Mouse (Mus musculus) CH12.LX (cell line): ENCODE data around the gene Poc1b. TPM values are rescaled to one million over a fixed set of nuclear protein-coding genes. Genes with fewer than 3 reads are reported as not detected.

ENCODE experiments used
- DNase-seq: peaks from one replicate; pipeline ENCODE4 v3.0.0-alpha.2; 2013; ENCODE audit errors: extremely low read depth
- H3K27ac ChIP-seq: 2 replicates; pipeline ENCODE4 v1.5.1; 2012; ENCODE audit warnings: low read depth, mild to moderate bottlenecking, control low read depth, moderate library complexity; ENCODE audit not compliant: insufficient read depth
- H3K27me3 ChIP-seq: replicated peaks from 2 replicates; pipeline ENCODE3; 2012; ENCODE audit warnings: inconsistent platforms
- H3K36me3 ChIP-seq, 2 experiments: replicated peaks in 1 of 2; 2 replicates each; pipeline versions ENCODE3 to v1.6.1; 2012; ENCODE audit warnings: inconsistent platforms in 1 of 2, low read length in 1 of 2, mild to moderate bottlenecking in 1 of 2, mixed read lengths in 1 of 2, moderate library complexity in 1 of 2; ENCODE audit not compliant: control insufficient read depth in 1 of 2, insufficient read depth in 1 of 2
- H3K4me1 ChIP-seq, 2 experiments: 2 replicates each; pipeline ENCODE4 v1.6.1; 2012; ENCODE audit warnings: inconsistent platforms in 1 of 2, moderate library complexity in 1 of 2; ENCODE audit not compliant: insufficient read depth in 2 of 2, control insufficient read depth in 1 of 2
- H3K4me2 ChIP-seq: 2 replicates; pipeline ENCODE4 v1.6.1; 2012; ENCODE audit warnings: low read depth, mild to moderate bottlenecking, control low read depth; ENCODE audit not compliant: poor library complexity, insufficient read depth, severe bottlenecking
- H3K4me3 ChIP-seq, 3 experiments: fragments of 150-350 bp in 1 of 3; sonication (generic) in 1 of 3; replicated peaks in 1 of 3; 2 replicates each; pipeline versions ENCODE3 to v1.5.1; 2011 to 2012; ENCODE audit warnings: low read depth in 2 of 3, low read length in 2 of 3, mild to moderate bottlenecking in 2 of 3, moderate library complexity in 2 of 3, control low read depth in 1 of 3, improper control_type of control experiment in 1 of 3, inconsistent platforms in 1 of 3, mixed read lengths in 1 of 3; ENCODE audit not compliant: poor library complexity in 1 of 3
- H3K79me2 ChIP-seq: replicated peaks from 2 replicates; pipeline ENCODE4 v1.6.1; 2012; ENCODE audit warnings: mild to moderate bottlenecking, moderate library complexity; ENCODE audit not compliant: control insufficient read depth, poor library complexity, insufficient read depth, severe bottlenecking; ENCODE audit errors: extremely low read depth
- H3K9ac ChIP-seq: 2 replicates; pipeline ENCODE4 v1.6.1; 2012; ENCODE audit warnings: low read depth, mild to moderate bottlenecking, control low read depth, moderate library complexity; ENCODE audit not compliant: insufficient read depth
- H3K9me3 ChIP-seq: replicated peaks from 2 replicates; pipeline ENCODE3; 2012; ENCODE audit warnings: low read length, inconsistent platforms, mixed read lengths
- CHD1 ChIP-seq: IDR thresholded peaks from 2 replicates; pipeline ENCODE4 v1.6.1; 2012; ENCODE audit warnings: low read depth, low read length, improper control_type of control experiment, inconsistent platforms
- CHD2 ChIP-seq: IDR thresholded peaks from 2 replicates; pipeline ENCODE4 v1.6.1; 2011; ENCODE audit warnings: low read length, improper control_type of control experiment
- EP300 ChIP-seq: IDR thresholded peaks from 2 replicates; pipeline ENCODE4 v1.6.1; 2011; ENCODE audit warnings: low read length, improper control_type of control experiment
- GABPA ChIP-seq: IDR thresholded peaks from 2 replicates; pipeline ENCODE4 v1.6.1; 2012; ENCODE audit warnings: low read depth, low read length, improper control_type of control experiment, inconsistent platforms; ENCODE audit not compliant: insufficient replicate concordance
- HCFC1 ChIP-seq: IDR thresholded peaks from 2 replicates; pipeline ENCODE4 v1.6.1; 2012; ENCODE audit warnings: low read depth, mild to moderate bottlenecking, inconsistent platforms, low read length, improper control_type of control experiment
- IRF4 ChIP-seq: IDR thresholded peaks from 2 replicates; pipeline ENCODE4 v1.6.1; 2014; ENCODE audit warnings: low read depth, mild to moderate bottlenecking, inconsistent platforms, low read length, improper control_type of control experiment
- MAFK ChIP-seq: IDR thresholded peaks from 2 replicates; pipeline ENCODE4 v1.6.1; 2011; ENCODE audit warnings: low read length, improper control_type of control experiment; ENCODE audit not compliant: insufficient replicate concordance
- MAZ ChIP-seq: IDR thresholded peaks from 2 replicates; pipeline ENCODE4 v1.6.1; 2012; ENCODE audit warnings: low read depth, mild to moderate bottlenecking, inconsistent platforms, low read length, improper control_type of control experiment, moderate library complexity
- MEF2A ChIP-seq: IDR thresholded peaks from 2 replicates; pipeline ENCODE4 v1.6.1; 2014; ENCODE audit warnings: low read depth, mild to moderate bottlenecking, inconsistent platforms, low read length, improper control_type of control experiment, borderline replicate concordance
- MXI1 ChIP-seq: IDR thresholded peaks from 2 replicates; pipeline ENCODE4 v1.6.1; 2011; ENCODE audit warnings: mild to moderate bottlenecking, low read depth, low read length, improper control_type of control experiment
- NELFE ChIP-seq: IDR thresholded peaks from 2 replicates; pipeline ENCODE4 v1.6.1; 2011; ENCODE audit warnings: low read depth, low read length, improper control_type of control experiment
- RCOR1 ChIP-seq: conservative IDR thresholded peaks from 2 replicates; pipeline ENCODE4 v1.6.1; 2012; ENCODE audit warnings: low read depth, mild to moderate bottlenecking, inconsistent platforms, low read length, improper control_type of control experiment
- SMC3 ChIP-seq: IDR thresholded peaks from 2 replicates; pipeline ENCODE4 v1.6.1; 2011; ENCODE audit warnings: low read depth, low read length, improper control_type of control experiment
- TBP ChIP-seq: conservative IDR thresholded peaks from 2 replicates; pipeline ENCODE4 v1.6.1; 2011; ENCODE audit warnings: low read depth, low read length, improper control_type of control experiment
- TCF12 ChIP-seq: IDR thresholded peaks from 2 replicates; pipeline ENCODE4 v1.6.1; 2014; ENCODE audit warnings: low read depth, mild to moderate bottlenecking, inconsistent platforms, low read length, improper control_type of control experiment
- UBTF ChIP-seq: IDR thresholded peaks from 2 replicates; pipeline ENCODE4 v1.6.1; 2012; ENCODE audit warnings: low read depth, mild to moderate bottlenecking, inconsistent platforms, low read length, improper control_type of control experiment, moderate library complexity
- USF1 ChIP-seq: IDR thresholded peaks from 2 replicates; pipeline ENCODE4 v1.6.1; 2014; ENCODE audit warnings: low read depth, mild to moderate bottlenecking, inconsistent platforms, low read length, improper control_type of control experiment
- ZC3H11A ChIP-seq: IDR thresholded peaks from 2 replicates; pipeline ENCODE4 v1.6.1; 2012; ENCODE audit warnings: low read depth, mild to moderate bottlenecking, inconsistent platforms, low read length, improper control_type of control experiment
- ZMIZ1 ChIP-seq: IDR thresholded peaks from 2 replicates; pipeline ENCODE4 v1.6.1; 2012; ENCODE audit warnings: low read depth, mild to moderate bottlenecking, inconsistent platforms, low read length, improper control_type of control experiment
- dilution Hi-C: fragments of 300-500 bp; cut with MboI; formaldehyde crosslinking; loops from 2 replicates; pipeline ENCODE4 v1.14.3; 2020; ENCODE audit warnings: low sequenced_read_pairs; ENCODE audit not compliant: extremely low pct_unique_long_range_greater_than_20kb, extremely low pct_ligation_motif_present
- in situ Hi-C: fragments of 300-500 bp; cut with MboI; formaldehyde crosslinking; loops from 3 replicates; pipeline ENCODE4 v1.14.3; 2019; ENCODE audit warnings: low sequenced_read_pairs, low pct_ligation_motif_present, low pct_unique_long_range_greater_than_20kb, mixed read lengths
- polyA plus RNA-seq: library from polyadenylated mRNA; unstranded; fragments of >175 nt; gene quantifications from 2 replicates; pipeline ENCODE4 v1.2.1, GENCODE M21; 2012; ENCODE audit warnings: low read depth; ENCODE audit not compliant: insufficient read length
- total RNA-seq, 2 experiments: library from RNA; depleted of rRNA; stranded (reverse); fragments of 300-350 nt in 1 of 2; fragments of >200 nt in 1 of 2; gene quantifications; 2 replicates each; pipeline ENCODE4 v1.2.3; 2012 to 2014

The Poc1b gene
- total and polyA plus RNA-seq, 3 experiments: 3.8 to 18.2 (median 5.6) TPM

- no peak overlapping the region for H3K9ac ChIP-seq
- H3K27ac ChIP-seq: no peak overlapping the region
- no peaks in the 10 kb centered on the region for H3K27me3 ChIP-seq
- H3K4me3 ChIP-seq: no peak overlapping the region
- peaks cover 6 to 13% of the 10 kb centered on the region in 2 experiments; a peak in 3 of 4 replicates for H3K4me1 ChIP-seq
- H3K79me2 ChIP-seq: no peaks in the 10 kb centered on the region
- no peaks in the 10 kb centered on the region for H3K9me3 ChIP-seq
- H3K4me2 ChIP-seq: no peak overlapping the region
- H3K36me3 ChIP-seq: peaks cover 0 to 19% of the 10 kb centered on the region in 2 experiments
- DNase-seq: no peak
- TF ChIP-seq NELFE (no peak), UBTF (no peak), EP300 (no peak), MXI1 (no peak), GABPA (no peak), ZC3H11A (no peak), TCF12 (no peak)
- in situ Hi-C loops (loop anchor here (25.0 kb wide), 1 partner anchor 283 kb away; no protein-coding TSS in a partner anchor), dilution Hi-C loops (no loop called here)
Measured at GRCm38 (mm10) chr10:99179122-99179521, 72.3 kb downstream of the Poc1b start.

- H3K27ac ChIP-seq: no peak overlapping the region
- TF ChIP-seq SMC3 (no peak), RCOR1 (no peak), MEF2A (no peak), CHD2 (no peak), GABPA (no peak), TCF12 (no peak), HCFC1 (no peak), ZMIZ1 (no peak), CHD1 (no peak), USF1 (no peak), MXI1 (no peak), TBP (no peak), ZC3H11A (no peak), MAFK (no peak), IRF4 (no peak), MAZ (no peak)
- no peaks in the 10 kb centered on the region for H3K9me3 ChIP-seq
- no peak overlapping the region for H3K4me2 ChIP-seq
- H3K27me3 ChIP-seq: no peaks in the 10 kb centered on the region
- dilution Hi-C loops (no loop called here), in situ Hi-C loops (loop anchor here (25.0 kb wide), 1 partner anchor 283 kb away; no protein-coding TSS in a partner anchor)
- peaks cover 0 to 17% of the 10 kb centered on the region in 2 experiments for H3K36me3 ChIP-seq
- no peak for DNase-seq
- H3K79me2 ChIP-seq: no peaks in the 10 kb centered on the region
- H3K9ac ChIP-seq: no peak overlapping the region
- peaks cover 6 to 13% of the 10 kb centered on the region in 2 experiments; a peak in 3 of 4 replicates for H3K4me1 ChIP-seq
- H3K4me3 ChIP-seq: no peak overlapping the region
Measured at GRCm38 (mm10) chr10:99179566-99179965, 72.7 kb downstream of the Poc1b start.
